In the genomic region with DNA sequence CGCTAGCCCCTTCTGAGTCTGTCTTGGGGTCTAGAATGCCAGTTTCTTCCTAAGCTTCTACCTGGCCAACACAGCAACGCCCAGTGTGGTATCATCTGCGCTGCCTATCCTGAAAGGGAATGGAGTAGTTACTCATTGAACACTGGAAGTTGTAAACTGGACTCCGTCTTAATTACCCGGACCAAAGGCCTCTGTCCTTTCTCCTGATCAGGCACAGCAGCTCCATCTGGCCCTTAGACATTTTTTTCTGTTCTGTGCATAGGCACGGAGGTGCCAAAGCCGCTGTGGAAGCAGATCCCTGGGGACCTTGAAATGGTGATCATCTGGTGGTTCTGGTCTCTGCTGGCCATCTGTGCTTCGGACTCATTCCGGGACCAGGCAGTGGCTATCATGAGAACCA, we compare ENCODE assay signal across 24 mouse cellular contexts. TPM values are rescaled to one million over a fixed set of nuclear protein-coding genes. Genes with fewer than 3 reads are reported as not detected.
DNase-seq lines count a peak whose midpoint lies in the region; ATAC-seq and TF ChIP-seq lines count a peak whose summit lies in the region.
"Had no signal": no experiment of that assay in that cellular context is flagged by ENCODE, and none has a peak within 500 bp of the region (broad histone marks: within the 10 kb centered on the region; RNA-seq: fewer than 3 reads in every experiment).

No protein-coding gene starts in this region.

- no peak overlapping the region for H3K9ac ChIP-seq in kidney, embryonic 15.5 days
- H3K9ac ChIP-seq in intestine, postnatal 0 days (ENCODE audit: low read depth, low read length) = no peak overlapping the region
- H3K9ac ChIP-seq: embryonic facial prominence, embryonic 15.5 days; heart, embryonic 15.5 days; hindbrain, embryonic 13.5 days had no signal

- H3K4me1 ChIP-seq in kidney, embryonic 15.5 days = peaks cover 10% of the 10 kb centered on the region
- H3K4me1 ChIP-seq in intestine, postnatal 0 days (replicated peaks; ENCODE audit: control insufficient read depth, insufficient read depth, low read length) = no peaks in the 10 kb centered on the region; the same call in 1 of the 2 replicates
- H3K4me1 ChIP-seq: hindbrain, embryonic 13.5 days had no signal

- H3K4me2 ChIP-seq in kidney, embryonic 15.5 days = no peak overlapping the region
- H3K4me2 ChIP-seq in intestine, postnatal 0 days (replicated peaks; ENCODE audit: low read depth) = peak overlapping the region; percentile 42
- H3K4me2 ChIP-seq: embryonic facial prominence, embryonic 15.5 days; heart, embryonic 11.5 days; heart, embryonic 15.5 days; hindbrain, embryonic 13.5 days had no signal

- H3K9me3 ChIP-seq in kidney, embryonic 15.5 days (replicated peaks) = no peaks in the 10 kb centered on the region
- no peaks in the 10 kb centered on the region for H3K9me3 ChIP-seq in intestine, postnatal 0 days (ENCODE audit: control insufficient read depth)
- H3K9me3 ChIP-seq: embryonic facial prominence, embryonic 15.5 days; forebrain, embryonic 10.5 days; heart, embryonic 15.5 days; hindbrain, embryonic 13.5 days had no signal

- 82% methylated on average over 9 of the region's 9 CpGs for WGBS in kidney, embryonic 15.5 days
- 53% methylated on average over 9 of the region's 9 CpGs for WGBS in intestine, postnatal 0 days

- ATAC-seq in kidney, embryonic 15.5 days (replicated peaks; ENCODE audit: low FRiP score) = no peak
- no peak for ATAC-seq in intestine, postnatal 0 days
- ATAC-seq: activated CD4-positive, CD25-positive, alpha-beta regulatory T cell, adult 4 months; forebrain, embryonic 14.5 days; Patski had no signal

- H3K36me3 ChIP-seq in kidney, embryonic 15.5 days = no peaks in the 10 kb centered on the region
- H3K36me3 ChIP-seq in intestine, postnatal 0 days (ENCODE audit: control insufficient read depth, insufficient read depth) = no peaks in the 10 kb centered on the region
- H3K36me3 ChIP-seq: embryonic facial prominence, embryonic 15.5 days; heart, embryonic 15.5 days; hindbrain, embryonic 13.5 days had no signal

- peak; percentile 61 for DNase-seq in kidney, adult 11 months
- DNase-seq in kidney, postnatal 10 days = no peak
- peak; percentile 47 for DNase-seq in kidney, postnatal 14 days
- no peak for DNase-seq in left cerebral cortex, adult 9 months (ENCODE audit: low spot score in 2 of 2)
- no peak for DNase-seq in spleen, postnatal 14 days (ENCODE audit: low spot score in 2 of 2)
- DNase-seq: adrenal gland, adult 2 months; adrenal gland, postnatal 25 days; cerebellum, adult 18-20 months; cerebellum, postnatal 14 days; embryo, embryonic 11 days; gastrocnemius, postnatal 10 days; heart, adult 18-20 months; heart, postnatal 14 days had no signal

- no peak overlapping the region for H3K27ac ChIP-seq in kidney, embryonic 15.5 days
- no peak overlapping the region for H3K27ac ChIP-seq in intestine, postnatal 0 days (ENCODE audit: low read depth, low read length)
- H3K27ac ChIP-seq: embryonic facial prominence, embryonic 15.5 days; forebrain, embryonic 10.5 days; heart, embryonic 15.5 days; hindbrain, embryonic 13.5 days had no signal

- no peak overlapping the region for H3K4me3 ChIP-seq in kidney, embryonic 15.5 days (replicated peaks)
- no peak overlapping the region for H3K4me3 ChIP-seq in intestine, postnatal 0 days (ENCODE audit: low read depth, low read length)
- H3K4me3 ChIP-seq: embryonic facial prominence, embryonic 15.5 days; erythroblast, embryonic 14.5 days; forebrain, embryonic 10.5 days; heart, embryonic 15.5 days; hindbrain, embryonic 13.5 days had no signal

- H3K27me3 ChIP-seq in kidney, embryonic 15.5 days = no peaks in the 10 kb centered on the region
- H3K27me3 ChIP-seq in intestine, postnatal 0 days (replicated peaks; ENCODE audit: control insufficient read depth, insufficient read depth, low read length) = no peaks in the 10 kb centered on the region
- H3K27me3 ChIP-seq: embryonic facial prominence, embryonic 15.5 days; heart, embryonic 15.5 days; hindbrain, embryonic 13.5 days had no signal

- TF ChIP-seq CTCF in intestine, postnatal 0 days (IDR thresholded peaks at IDR 0.05; ENCODE audit: low read depth) = no peak

RNA-seq across cellular contexts. Expression of a gene that starts 7.7 kb away (rescaled TPM):
- 4.4 and 5.5 TPM in 2 replicates for polyA plus RNA-seq in kidney, embryonic 15.5 days (2015; fragmentation: Nextera tagmentation; extraction: Ambion mirVana)
- 30.8 and 32.7 TPM in 2 replicates for polyA plus RNA-seq in intestine, postnatal 0 days (2015; fragmentation: Nextera tagmentation; extraction: Ambion mirVana)
- polyA plus RNA-seq: activated CD4-positive, CD25-positive, alpha-beta regulatory T cell, adult 4 months; erythroblast, embryonic 14.5 days; forebrain, embryonic 14.5 days; Patski had no signal

RNA-seq across cellular contexts. Expression of a gene that starts 18.8 kb away (rescaled TPM):
- polyA plus RNA-seq in kidney, embryonic 15.5 days (2015; fragmentation: Nextera tagmentation; extraction: Ambion mirVana) = 118 and 126 TPM in 2 replicates
- 203 TPM in 2 replicates for polyA plus RNA-seq in intestine, postnatal 0 days (2015; fragmentation: Nextera tagmentation; extraction: Ambion mirVana)

RNA-seq across cellular contexts. Expression of a gene that starts 18.9 kb away (rescaled TPM):
- 4.2 and 5.5 TPM in 2 replicates for polyA plus RNA-seq in kidney, embryonic 15.5 days (2015; fragmentation: Nextera tagmentation; extraction: Ambion mirVana)
- polyA plus RNA-seq in intestine, postnatal 0 days (2015; fragmentation: Nextera tagmentation; extraction: Ambion mirVana) = 0.55 and 1.2 TPM in 2 replicates
- polyA plus RNA-seq: activated CD4-positive, CD25-positive, alpha-beta regulatory T cell, adult 4 months had no signal

RNA-seq across cellular contexts. Expression of a gene that starts 30.9 kb away (rescaled TPM):
- polyA plus RNA-seq in kidney, embryonic 15.5 days (2015; fragmentation: Nextera tagmentation; extraction: Ambion mirVana) = 33.7 and 34.7 TPM in 2 replicates
- polyA plus RNA-seq in intestine, postnatal 0 days (2015; fragmentation: Nextera tagmentation; extraction: Ambion mirVana) = 11.8 and 14.0 TPM in 2 replicates

RNA-seq across cellular contexts. Expression of a gene that starts 35.7 kb away (rescaled TPM):
- 9.5 and 12.7 TPM in 2 replicates for polyA plus RNA-seq in kidney, embryonic 15.5 days (2015; fragmentation: Nextera tagmentation; extraction: Ambion mirVana)
- 3.4 and 3.5 TPM in 2 replicates for polyA plus RNA-seq in intestine, postnatal 0 days (2015; fragmentation: Nextera tagmentation; extraction: Ambion mirVana)
- polyA plus RNA-seq: activated CD4-positive, CD25-positive, alpha-beta regulatory T cell, adult 4 months had no signal

Comparison
In these comparisons a context has a peak if more than half of its experiments do, and no peak if none do; other contexts are left out.
1. DNase-seq: peak in kidney, adult 11 months (single experiment) and kidney, postnatal 14 days (single experiment); none in kidney, postnatal 10 days (single experiment), left cerebral cortex, adult 9 months (0 of 2) and spleen, postnatal 14 days (0 of 2).